Mouse (Mus musculus): ENCODE data around the gene Hoxd13. TPM values are rescaled to one million over a fixed set of nuclear protein-coding genes. Genes with fewer than 3 reads are reported as not detected.

Hoxd13 gene
- 0.21 TPM in 1 of 2 replicates, not detected in the other for total RNA-seq (2014; rRNA removed)
- polyA plus RNA-seq (2015; fragmentation: Nextera tagmentation; extraction: Ambion mirVana), result 0.09 TPM in 1 of 2 replicates, not detected in the other

DNA sequence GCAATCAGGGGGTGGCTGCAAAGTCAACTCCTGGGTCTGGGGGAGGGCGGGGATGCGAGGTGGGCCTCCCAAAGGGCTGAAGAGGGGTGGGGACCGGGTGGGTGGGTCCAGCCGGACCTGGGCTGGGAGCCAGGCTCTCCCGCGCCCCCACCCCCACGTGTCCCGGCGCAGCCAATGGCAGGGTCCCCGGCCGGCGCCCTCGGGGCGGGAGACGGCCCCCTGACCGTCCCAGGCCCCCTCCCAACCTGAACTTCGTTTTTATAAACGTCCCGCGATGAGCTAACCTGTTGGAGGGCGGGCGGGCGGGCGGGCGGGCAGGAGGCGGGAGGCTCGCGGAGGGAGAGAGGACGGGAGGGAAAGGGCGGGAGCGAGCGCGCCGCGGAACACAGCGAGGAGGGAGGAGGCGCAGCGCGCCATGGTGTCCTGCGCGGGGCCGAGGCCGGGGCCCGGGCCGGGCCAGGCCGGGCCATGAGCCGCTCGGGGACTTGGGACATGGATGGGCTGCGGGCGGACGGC lies at the start of gene Hoxd13:
Gene Hoxd13, plus strand, starts transcription at position 469 of the 516 bp plus-strand sequence.
- ATAC-seq, result peak; percentile 39; the same call in 1 of the 2 replicates

DNA sequence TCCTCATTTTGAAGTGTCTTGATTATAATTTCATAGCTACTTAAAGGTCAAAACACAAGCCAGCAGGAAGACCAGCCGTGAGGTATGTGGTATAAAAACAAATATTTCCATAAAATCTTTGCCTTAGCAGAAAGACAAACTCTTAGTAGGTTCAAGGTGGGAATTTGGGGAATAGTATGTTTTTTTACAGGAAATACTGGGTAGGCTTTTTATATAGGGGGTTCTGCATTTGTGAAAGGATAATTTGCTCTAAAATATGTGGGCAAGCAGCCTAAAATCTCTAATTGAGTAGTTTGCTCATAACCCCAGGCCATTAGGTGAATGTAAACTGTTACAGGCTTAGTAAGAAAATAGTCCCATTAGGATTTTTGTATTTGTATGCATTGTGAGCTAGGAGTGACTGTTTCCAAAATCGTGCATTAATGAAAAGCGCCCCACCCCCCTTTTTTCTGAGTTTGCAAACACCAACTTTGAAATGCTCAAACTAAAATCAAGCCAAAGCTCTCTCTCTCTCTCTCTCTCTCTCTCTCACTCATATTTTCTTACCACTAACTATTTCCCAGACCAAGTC lies 48.3 kb upstream of the Hoxd13 start:
- Histone ChIP-seq H3K36me3 (ENCODE audit: insufficient read depth, low read length) (no peaks in the 10 kb centered on the region), H3K27me3 (ENCODE audit: insufficient read depth, low read length) (no peaks in the 10 kb centered on the region), H3K9ac (replicated peaks; ENCODE audit: low read length) (no peak overlapping the region), H3K4me3 (ENCODE audit: low read length) (no peak overlapping the region), H3K4me2 (ENCODE audit: low read depth, low read length) (no peak overlapping the region), H3K27ac (no peak overlapping the region), H3K9me3 (ENCODE audit: low read length) (no peaks in the 10 kb centered on the region), H3K4me1 (ENCODE audit: insufficient read depth, low read length) (no peaks in the 10 kb centered on the region)
- no peak for TF ChIP-seq CTCF (IDR thresholded peaks at IDR 0.05; ENCODE audit: low read depth)
- ATAC-seq (no peak), DNase-seq (ENCODE audit: low spot score) (no peak)
- 84% methylated on average over 3 of the region's 3 CpGs for WGBS

More for the DNA sequence above, at the start of gene Hoxd13:
- H3K36me3 ChIP-seq (ENCODE audit: insufficient read depth, low read length), result no peaks in the 10 kb centered on the region
- under 1% methylated on average over 40 of the region's 51 CpGs for WGBS
- peaks cover 92% of the 10 kb centered on the region for H3K27me3 ChIP-seq (ENCODE audit: insufficient read depth, low read length)
- H3K4me1 ChIP-seq (ENCODE audit: insufficient read depth, low read length), result no peaks in the 10 kb centered on the region
- H3K27ac ChIP-seq, result no peak within 1 kb of the TSS
- DNase-seq (ENCODE audit: low spot score), result no peak
- no peak for TF ChIP-seq CTCF (IDR thresholded peaks at IDR 0.05; ENCODE audit: low read depth)
- H3K4me2 ChIP-seq (ENCODE audit: low read depth, low read length), result peak within 1 kb of the TSS; percentile 43
- H3K9ac ChIP-seq (replicated peaks; ENCODE audit: low read length), result no peak within 1 kb of the TSS
- H3K4me3 ChIP-seq (ENCODE audit: low read length), result peak within 1 kb of the TSS; percentile 23
- no peaks in the 10 kb centered on the region for H3K9me3 ChIP-seq (ENCODE audit: low read length)

DNA sequence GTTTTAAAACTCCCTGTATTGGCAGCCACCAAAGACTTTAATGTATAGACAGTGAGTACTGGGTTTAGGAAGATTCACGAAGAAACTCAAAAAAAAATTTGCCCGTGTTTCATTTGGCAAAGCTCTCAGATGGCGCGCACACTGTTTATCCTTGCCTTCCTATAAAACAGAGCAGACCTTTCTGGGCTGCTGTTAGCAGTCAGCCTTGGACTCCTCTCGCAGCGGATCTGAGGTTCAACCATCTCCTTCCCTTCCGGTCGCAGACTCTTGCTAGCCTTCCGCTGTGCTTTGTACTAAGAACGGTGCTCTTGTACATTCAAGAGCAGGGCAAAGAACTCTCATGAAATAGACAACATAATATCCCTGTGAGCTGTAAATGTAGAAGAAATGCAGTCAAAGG lies 47.7 kb upstream of the Hoxd13 start:
- H3K9ac ChIP-seq (replicated peaks; ENCODE audit: low read length), result no peak overlapping the region
- no peak overlapping the region for H3K4me2 ChIP-seq (ENCODE audit: low read depth, low read length)
- H3K27ac ChIP-seq, result no peak overlapping the region
- H3K4me3 ChIP-seq (ENCODE audit: low read length), result no peak overlapping the region
- ATAC-seq (no peak), DNase-seq (ENCODE audit: low spot score) (no peak)
- no peaks in the 10 kb centered on the region for H3K4me1 ChIP-seq (ENCODE audit: insufficient read depth, low read length)
- H3K36me3 ChIP-seq (ENCODE audit: insufficient read depth, low read length), result no peaks in the 10 kb centered on the region
- no peaks in the 10 kb centered on the region for H3K27me3 ChIP-seq (ENCODE audit: insufficient read depth, low read length)
- 91% methylated on average over 10 of the region's 10 CpGs for WGBS
- H3K9me3 ChIP-seq (ENCODE audit: low read length), result no peaks in the 10 kb centered on the region
- no peak for TF ChIP-seq CTCF (IDR thresholded peaks at IDR 0.05; ENCODE audit: low read depth)

DNA sequence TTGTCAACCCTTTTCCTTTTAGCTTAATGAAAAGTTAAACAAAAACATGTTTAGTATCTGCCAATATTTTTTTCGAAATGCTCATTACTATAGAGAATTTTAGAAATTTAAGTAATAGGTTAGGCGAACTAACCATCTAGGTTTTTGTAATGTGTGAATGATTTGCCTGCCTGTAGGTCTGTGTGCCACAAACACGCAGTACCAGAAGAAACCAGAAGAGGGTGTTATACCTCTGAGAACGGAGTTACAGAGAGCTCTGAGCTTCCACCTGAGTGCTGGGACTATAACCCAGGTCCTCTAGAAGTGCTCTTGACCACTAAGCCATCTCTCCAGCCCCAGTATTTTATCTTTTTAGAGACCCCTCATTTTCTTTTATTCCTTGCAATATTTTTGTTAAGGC lies 32.7 kb upstream of the Hoxd13 start:
- H3K4me3 ChIP-seq (ENCODE audit: low read length), result no peak overlapping the region
- no peak overlapping the region for H3K4me2 ChIP-seq (ENCODE audit: low read depth, low read length)
- no peaks in the 10 kb centered on the region for H3K4me1 ChIP-seq (ENCODE audit: insufficient read depth, low read length)
- no peak for DNase-seq (ENCODE audit: low spot score)
- H3K27me3 ChIP-seq (ENCODE audit: insufficient read depth, low read length), result no peaks in the 10 kb centered on the region
- H3K36me3 ChIP-seq (ENCODE audit: insufficient read depth, low read length), result no peaks in the 10 kb centered on the region
- no peak for ATAC-seq
- no peak overlapping the region for H3K9ac ChIP-seq (replicated peaks; ENCODE audit: low read length)
- WGBS, result 72% methylated on average over 4 of the region's 4 CpGs
- no peak for TF ChIP-seq CTCF (IDR thresholded peaks at IDR 0.05; ENCODE audit: low read depth)
- H3K27ac ChIP-seq, result no peak overlapping the region
- H3K9me3 ChIP-seq (ENCODE audit: low read length), result 0 out of 2 replicates have a peak, but pooled peaks cover 2% of the 10 kb centered on the region

DNA sequence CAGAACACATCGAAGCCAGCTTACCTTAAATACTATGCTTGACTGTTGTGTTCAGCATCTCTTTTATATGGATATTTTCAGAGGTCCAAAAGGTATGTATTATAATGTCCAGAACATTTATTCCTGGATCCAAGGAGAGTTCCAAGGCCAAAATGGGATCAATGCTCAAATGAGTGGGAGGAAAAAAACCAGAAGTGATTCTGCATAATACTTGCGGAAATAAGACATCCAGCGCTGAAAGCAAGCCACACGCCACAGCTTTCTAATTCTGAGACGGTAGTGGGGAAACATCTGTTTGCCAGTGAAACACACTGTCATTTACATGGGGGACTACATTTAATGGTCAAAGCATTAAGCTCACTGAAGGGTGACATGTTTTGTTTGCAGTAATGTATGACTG lies 25.7 kb upstream of the Hoxd13 start:
- Histone ChIP-seq H3K4me3 (ENCODE audit: low read length) (no peak overlapping the region), H3K4me1 (ENCODE audit: insufficient read depth, low read length) (no peaks in the 10 kb centered on the region), H3K4me2 (ENCODE audit: low read depth, low read length) (no peak overlapping the region), H3K9me3 (ENCODE audit: low read length) (0 out of 2 replicates have a peak, but pooled peaks cover 2% of the 10 kb centered on the region), H3K27me3 (ENCODE audit: insufficient read depth, low read length) (peaks cover 35% of the 10 kb centered on the region), H3K27ac (no peak overlapping the region), H3K36me3 (ENCODE audit: insufficient read depth, low read length) (no peaks in the 10 kb centered on the region), H3K9ac (replicated peaks; ENCODE audit: low read length) (no peak overlapping the region)
- WGBS, result 63% methylated on average over 5 of the region's 5 CpGs
- ATAC-seq, result no peak
- DNase-seq (ENCODE audit: low spot score), result no peak
- TF ChIP-seq CTCF (IDR thresholded peaks at IDR 0.05; ENCODE audit: low read depth), result no peak

DNA sequence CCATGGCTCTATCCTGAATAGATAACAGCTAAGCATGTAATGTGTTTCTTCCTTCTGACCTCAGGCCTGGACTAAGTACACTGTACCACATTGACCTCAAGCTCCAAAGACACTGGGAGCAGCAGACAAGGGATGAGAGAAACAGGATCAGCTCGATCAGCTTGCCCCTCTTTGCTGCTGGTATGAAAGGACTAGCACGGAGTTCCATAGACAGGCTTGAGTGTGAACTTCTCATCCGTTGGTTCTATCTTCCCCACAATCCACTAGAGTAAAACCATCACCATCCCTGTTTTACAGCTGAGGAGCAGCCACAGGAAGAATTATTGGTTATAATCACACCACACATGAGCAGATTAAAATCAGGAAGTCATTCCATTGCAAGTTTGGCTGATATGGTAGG lies 22.5 kb upstream of the Hoxd13 start:
- no peak for ATAC-seq
- WGBS, result 84% methylated on average over 3 of the region's 3 CpGs

More for the DNA sequence above, 22.5 kb upstream of the Hoxd13 start:
- H3K27ac ChIP-seq, result no peak overlapping the region
- TF ChIP-seq CTCF (IDR thresholded peaks at IDR 0.05; ENCODE audit: low read depth), result no peak
- H3K36me3 ChIP-seq (ENCODE audit: insufficient read depth, low read length), result no peaks in the 10 kb centered on the region
- no peaks in the 10 kb centered on the region for H3K9me3 ChIP-seq (ENCODE audit: low read length)
- H3K4me3 ChIP-seq (ENCODE audit: low read length), result no peak overlapping the region
- H3K9ac ChIP-seq (replicated peaks; ENCODE audit: low read length), result no peak overlapping the region
- H3K4me2 ChIP-seq (ENCODE audit: low read depth, low read length), result no peak overlapping the region
- peaks cover 62% of the 10 kb centered on the region for H3K27me3 ChIP-seq (ENCODE audit: insufficient read depth, low read length)
- no peaks in the 10 kb centered on the region for H3K4me1 ChIP-seq (ENCODE audit: insufficient read depth, low read length)
- DNase-seq (ENCODE audit: low spot score), result no peak

Measured in hindbrain, postnatal 0 days (tissue).